Mouse (Mus musculus) kidney, adult 2 months (tissue): ENCODE measurements around the gene 5430427O19Rik. TPM values are rescaled to one million over a fixed set of nuclear protein-coding genes. Genes with fewer than 3 reads are reported as not detected.

Experiments
- DNase-seq: peaks from one replicate; pipeline ENCODE4 v3.0.0; 2021
- H3K27ac ChIP-seq: fragments of 200-500 bp; 2 replicates; pipeline ENCODE4 v1.5.1; 2012; ENCODE audit warnings: low read depth, low read length, control low read depth, inconsistent platforms; ENCODE audit not compliant: insufficient read depth
- H3K27me3 ChIP-seq: fragments of 200-500 bp; replicated peaks from 2 replicates; pipeline ENCODE4 v1.6.1; 2012; ENCODE audit warnings: mild to moderate bottlenecking, moderate library complexity, low read length, inconsistent platforms; ENCODE audit not compliant: control insufficient read depth, insufficient read depth
- H3K36me3 ChIP-seq: fragments of 200-500 bp; 2 replicates; pipeline ENCODE4 v1.6.1; 2012; ENCODE audit warnings: mild to moderate bottlenecking, moderate library complexity, low read length, inconsistent platforms; ENCODE audit not compliant: control insufficient read depth, insufficient read depth
- H3K4me1 ChIP-seq: fragments of 200-500 bp; 2 replicates; pipeline ENCODE4 v1.6.1; 2011; ENCODE audit warnings: low read length; ENCODE audit not compliant: control insufficient read depth, insufficient read depth
- H3K4me3 ChIP-seq: fragments of 200-500 bp; 2 replicates; pipeline ENCODE4 v1.5.1; 2011; ENCODE audit warnings: mild to moderate bottlenecking, low read depth, low read length, control low read depth; ENCODE audit not compliant: insufficient read depth
- CTCF ChIP-seq: fragments of 200-500 bp; conservative IDR thresholded peaks from 2 replicates; pipeline ENCODE4 v1.5.1; 2011; ENCODE audit warnings: low read depth, mild to moderate bottlenecking, control low read depth, low read length, moderate library complexity, mixed read lengths; ENCODE audit not compliant: insufficient read depth, insufficient read length
- POLR2A ChIP-seq: fragments of 200-500 bp; IDR thresholded peaks from one replicate; pipeline ENCODE4 v1.6.1; 2011; ENCODE audit warnings: low read depth, low read length, control low read depth
- WGBS: fragments of 180-500 bp; shearing (Covaris S2); methylation state at CpG from one replicate; pipeline ENCODE4 v1.1.7; 2018; 5-methylcytosine and 5-hydroxymethylcytosine counted together
- polyA plus RNA-seq: library from polyadenylated mRNA; depleted of rRNA; stranded (reverse); fragments of >200 nt; gene quantifications from 2 replicates; pipeline ENCODE4 v1.2.3, GENCODE M21; 2012

Gene 5430427O19Rik
- polyA plus RNA-seq, 1 experiment = 0.08 TPM

GRCm38 (mm10) chrX:85871371-85872056 lies 1.4 kb downstream of the 5430427O19Rik start:
- TF ChIP-seq CTCF = no peak
- no peak for TF ChIP-seq POLR2A
- no peak for DNase-seq
- peaks cover 3% of the 10 kb centered on the region; the same call in 1 of the 2 replicates for H3K4me1 ChIP-seq
- H3K27ac ChIP-seq = no peak overlapping the region
- no peaks in the 10 kb centered on the region for H3K27me3 ChIP-seq
- H3K36me3 ChIP-seq = no peaks in the 10 kb centered on the region
- 81% methylated on average over 11 of the region's 11 CpGs for WGBS
- H3K4me3 ChIP-seq = no peak overlapping the region

DNA sequence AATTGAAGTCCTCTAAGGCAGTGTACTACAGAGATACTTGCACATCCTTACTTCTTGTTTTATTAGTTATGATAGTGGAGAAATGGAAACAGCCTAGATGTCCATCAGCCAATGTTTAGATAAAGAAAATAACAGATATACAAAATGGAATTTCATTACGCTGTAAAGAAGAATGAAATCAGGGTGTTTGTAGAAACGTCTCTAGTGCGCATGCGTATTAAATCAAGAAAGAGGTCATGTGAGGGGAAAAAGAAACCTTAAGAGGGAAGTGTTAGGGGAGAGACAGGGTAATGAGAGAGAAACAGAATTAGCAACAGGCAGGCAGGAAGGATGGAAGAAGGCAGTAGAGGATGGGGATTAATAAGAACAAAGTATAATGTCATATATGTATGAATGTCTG lies 4.2 kb downstream of the 5430427O19Rik start:
- no peak for TF ChIP-seq POLR2A

GRCm38 (mm10) chrX:85875951-85876350 lies 5.8 kb downstream of the 5430427O19Rik start:
- H3K36me3 ChIP-seq = no peaks in the 10 kb centered on the region
- DNase-seq = peak; percentile 74
- no peak overlapping the region for H3K4me3 ChIP-seq
- no peak for TF ChIP-seq CTCF
- no peak for TF ChIP-seq POLR2A
- no peak overlapping the region for H3K27ac ChIP-seq
- H3K27me3 ChIP-seq = no peaks in the 10 kb centered on the region
- peaks cover 6% of the 10 kb centered on the region; the same call in 1 of the 2 replicates for H3K4me1 ChIP-seq

More for the DNA sequence above, 4.2 kb downstream of the 5430427O19Rik start:
- no peak overlapping the region for H3K27ac ChIP-seq
- H3K36me3 ChIP-seq = no peaks in the 10 kb centered on the region
- H3K4me3 ChIP-seq = no peak overlapping the region
- H3K27me3 ChIP-seq = no peaks in the 10 kb centered on the region
- H3K4me1 ChIP-seq = peaks cover 6% of the 10 kb centered on the region; the same call in 1 of the 2 replicates
- WGBS = 91% methylated on average over 4 of the region's 4 CpGs
- DNase-seq = no peak

- Histone ChIP-seq H3K27me3 (no peaks in the 10 kb centered on the region), H3K27ac (peak overlapping the region; percentile 91), H3K4me1 (peaks cover 6% of the 10 kb centered on the region; the same call in 1 of the 2 replicates), H3K36me3 (no peaks in the 10 kb centered on the region), H3K4me3 (no peak overlapping the region)
- WGBS = 39% methylated on average over 2 of the region's 2 CpGs
- TF ChIP-seq CTCF (no peak), POLR2A (no peak)
- peak; percentile 33 for DNase-seq
These were observed 7.6 kb downstream of the 5430427O19Rik start for GRCm38 (mm10) chrX:85877747-85878146.

- no peak overlapping the region for H3K4me3 ChIP-seq
- no peaks in the 10 kb centered on the region for H3K36me3 ChIP-seq
- TF ChIP-seq POLR2A (no peak), CTCF (no peak)
- H3K27ac ChIP-seq = peak overlapping the region; percentile 60; the same call in 1 of the 2 replicates
- H3K4me1 ChIP-seq = peaks cover 6% of the 10 kb centered on the region; the same call in 1 of the 2 replicates
- peak; percentile 69 for DNase-seq
- no peaks in the 10 kb centered on the region for H3K27me3 ChIP-seq
These were observed 8.1 kb downstream of the 5430427O19Rik start for GRCm38 (mm10) chrX:85878293-85878692.

DNA sequence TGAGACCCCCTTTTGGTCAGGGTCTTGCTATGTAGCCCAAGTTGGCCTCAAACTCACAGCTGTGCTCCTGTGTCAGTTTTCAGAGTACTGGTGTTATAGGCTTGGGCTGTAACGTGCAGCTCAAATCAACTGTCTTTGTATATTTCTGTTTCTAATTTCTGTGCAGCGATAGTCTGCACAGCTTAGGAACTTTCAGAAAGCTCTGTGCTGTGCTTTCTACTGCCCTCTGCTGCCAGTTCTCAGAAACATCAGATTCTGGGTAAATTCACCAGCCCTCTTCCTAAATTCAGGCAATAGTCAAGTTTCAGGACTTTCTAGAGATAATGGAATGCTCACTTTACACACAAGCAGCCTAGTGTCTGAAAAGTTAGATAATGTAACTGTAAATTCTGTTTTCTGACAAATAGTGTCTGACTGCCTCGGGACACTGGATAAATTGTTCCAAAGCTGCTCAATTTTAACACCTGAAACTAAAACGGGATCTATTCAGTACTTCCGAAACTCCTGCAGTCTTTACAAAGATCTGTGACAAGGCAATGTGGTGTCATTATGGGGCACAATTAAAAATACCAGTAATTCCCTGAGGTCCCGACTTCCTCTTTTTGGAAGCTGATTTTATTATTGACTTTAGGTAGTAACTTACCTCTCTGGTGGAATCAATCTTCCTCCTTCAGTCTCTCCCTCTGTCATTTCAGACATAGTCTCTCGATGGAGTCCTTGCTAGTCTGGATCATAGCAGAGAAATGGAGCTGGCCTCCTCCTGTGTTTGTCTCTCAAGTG lies 9.2 kb downstream of the 5430427O19Rik start:
- H3K27ac ChIP-seq = peak overlapping the region; percentile 99
- TF ChIP-seq CTCF (peak; percentile 37; the same call in 1 of the 2 replicates), POLR2A (no peak)
- DNase-seq = peak; percentile 44
- no peak overlapping the region for H3K4me3 ChIP-seq
- no peaks in the 10 kb centered on the region for H3K36me3 ChIP-seq
- H3K4me1 ChIP-seq = peaks cover 6% of the 10 kb centered on the region; the same call in 1 of the 2 replicates
- 54% methylated on average over 7 of the region's 7 CpGs for WGBS
- no peaks in the 10 kb centered on the region for H3K27me3 ChIP-seq

- DNase-seq = no peak
- whole genome bisulfite sequencing = 21% methylated on average over 5 of the region's 5 CpGs
- Histone ChIP-seq H3K27ac (no peak overlapping the region), H3K4me1 (no peaks in the 10 kb centered on the region), H3K27me3 (no peaks in the 10 kb centered on the region), H3K36me3 (no peaks in the 10 kb centered on the region), H3K4me3 (no peak overlapping the region)
- no peak for TF ChIP-seq POLR2A
- no peak for TF ChIP-seq CTCF
These were observed 16.5 kb downstream of the 5430427O19Rik start for GRCm38 (mm10) chrX:85886651-85887050.
